24 mouse cellular contexts compared by ENCODE assay signal in the genomic region with DNA sequence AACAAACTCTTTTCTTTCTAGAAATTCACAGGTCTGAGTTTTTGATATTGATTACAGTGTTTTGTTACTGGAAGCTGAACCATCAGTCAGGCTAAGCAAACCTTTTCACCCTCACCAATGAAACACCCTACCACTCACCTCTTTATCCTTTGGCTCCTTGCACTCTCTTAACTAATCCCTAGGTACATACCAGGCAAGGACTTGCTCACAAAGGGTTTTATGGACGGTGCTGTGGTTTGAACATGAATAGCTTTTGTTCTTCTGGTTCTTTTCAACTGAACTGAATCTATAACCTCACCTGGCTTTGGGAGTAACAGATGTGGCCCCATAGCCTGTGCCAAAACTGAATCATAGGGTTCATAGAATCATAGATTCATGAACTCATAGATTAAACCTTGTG.
"Had no signal": no experiment of that assay in that cellular context is flagged by ENCODE, and none has a peak within 500 bp of the region (broad histone marks: within the 10 kb centered on the region; RNA-seq: fewer than 3 reads in every experiment).

No protein-coding gene starts in this region.

- H3K36me3 ChIP-seq: heart, embryonic 13.5 days; heart, embryonic 15.5 days; hindbrain, embryonic 13.5 days; hindbrain, embryonic 15.5 days; limb, embryonic 13.5 days; limb, embryonic 15.5 days had no signal

- H3K4me1 ChIP-seq: hindbrain, embryonic 13.5 days; hindbrain, embryonic 15.5 days had no signal

- ATAC-seq: forebrain, postnatal 0 days; hindbrain, postnatal 0 days; intestine, embryonic 16.5 days had no signal

- H3K4me2 ChIP-seq: heart, embryonic 11.5 days; heart, embryonic 13.5 days; heart, embryonic 15.5 days; hindbrain, embryonic 13.5 days; hindbrain, embryonic 15.5 days; limb, embryonic 13.5 days; limb, embryonic 15.5 days had no signal

- H3K4me3 ChIP-seq: heart, adult 2 months; heart, embryonic 13.5 days; heart, embryonic 15.5 days; hindbrain, embryonic 13.5 days; hindbrain, embryonic 15.5 days; layer of hippocampus, adult 2 months; left cerebral cortex, adult 2 months; limb, embryonic 13.5 days; limb, embryonic 15.5 days had no signal

- H3K27me3 ChIP-seq: heart, embryonic 13.5 days; heart, embryonic 15.5 days; hindbrain, embryonic 13.5 days; hindbrain, embryonic 15.5 days; limb, embryonic 13.5 days; limb, embryonic 15.5 days had no signal

- H3K27ac ChIP-seq: heart, adult 2 months; heart, embryonic 13.5 days; heart, embryonic 15.5 days; hindbrain, embryonic 13.5 days; hindbrain, embryonic 15.5 days; hindbrain, postnatal 0 days; layer of hippocampus, adult 2 months; left cerebral cortex, adult 2 months; limb, embryonic 13.5 days; limb, embryonic 15.5 days had no signal

- H3K9ac ChIP-seq: forebrain, postnatal 0 days; heart, embryonic 13.5 days; heart, embryonic 15.5 days; hindbrain, embryonic 13.5 days; hindbrain, embryonic 15.5 days; limb, embryonic 13.5 days; limb, embryonic 15.5 days had no signal

- H3K9me3 ChIP-seq: heart, embryonic 13.5 days; heart, embryonic 15.5 days; hindbrain, embryonic 13.5 days; hindbrain, embryonic 15.5 days; limb, embryonic 13.5 days; limb, embryonic 15.5 days had no signal

- DNase-seq: forebrain, postnatal 0 days; gastrocnemius, postnatal 14 days; gastrocnemius, postnatal 36 days; heart, adult 11 months; heart, adult 2 months; heart, postnatal 14 days; heart, postnatal 36 days; kidney, adult 11 months; kidney, adult 2 months; kidney, postnatal 10 days; kidney, postnatal 25 days; kidney, postnatal 4 days; left cerebral cortex, postnatal 4 days had no signal
